Mouse (Mus musculus): ENCODE measurements around the gene Adamts14. TPM values are rescaled to one million over a fixed set of nuclear protein-coding genes. Genes with fewer than 3 reads are reported as not detected.

Adamts14 gene
- total RNA-seq, 2 experiments from 2014 or later: 6.9 to 7.5 TPM

Other genes with a start within 250 kb of the Adamts14 start
- gene Pcbd1, start 184.1 kb downstream of the Adamts14 start, total RNA-seq (2021): 10 to 100 TPM; 20.8 to 21.8 TPM
- 10 to 100 TPM; 26.2 to 29.3 TPM for gene Sgpl1, start 125.7 kb downstream of the Adamts14 start, total RNA-seq (2021)
- not detected for gene Tbata, start 101.5 kb downstream of the Adamts14 start, total RNA-seq (2021)
- gene Prf1, start 24.4 kb upstream of the Adamts14 start, total RNA-seq (2021): under 1 TPM in 1 of 2 experiments, not detected in 1; 0.09 TPM
- 10 to 100 TPM; 38.1 to 38.9 TPM for gene Pald1, start 110.1 kb upstream of the Adamts14 start, total RNA-seq (2021)
- under 1 TPM; 0.24 to 0.32 TPM for gene Nodal, start 144.5 kb upstream of the Adamts14 start, total RNA-seq (2021)
- gene Eif4ebp2, start 179.2 kb upstream of the Adamts14 start, total RNA-seq (2021): 10 to 100 TPM; 95.4 to 95.9 TPM
- 10 to 100 TPM; 16.4 to 17.1 TPM for gene Lrrc20, start 202.4 kb upstream of the Adamts14 start, total RNA-seq (2021)

Data from heart, postnatal 4 days (tissue).